Mouse (Mus musculus) granulocyte monocyte progenitor cell, adult 5-6 weeks (primary cell): ENCODE data around the gene Arl16. TPM values are rescaled to one million over a fixed set of nuclear protein-coding genes. Genes with fewer than 3 reads are reported as not detected.
A peak's percentile ranks its signal among the peaks of the same experiment; 100 is the strongest.

Experiments used
- ATAC-seq: replicated peaks from 2 replicates; pipeline ENCODE4 v1.8.0; 2016; ENCODE audit warnings: mild to moderate bottlenecking, moderate TSS enrichment, inconsistent platforms; ENCODE audit not compliant: poor library complexity, severe bottlenecking
- total RNA-seq, 2 experiments: library from RNA; stranded (forward) in 1 of 2; stranded (reverse) in 1 of 2; fragments of 200-712, 200-1000 nt in 1 of 2; fragments of >200 nt in 1 of 2; fragmentation: Nextera tagmentation in 1 of 2; gene quantifications; 2 replicates each; pipeline ENCODE4 v1.2.3; 2014 to 2017

Arl16 gene
- total RNA-seq, 2 experiments from 2014 or later: 15.1 to 19.2 TPM

DNA sequence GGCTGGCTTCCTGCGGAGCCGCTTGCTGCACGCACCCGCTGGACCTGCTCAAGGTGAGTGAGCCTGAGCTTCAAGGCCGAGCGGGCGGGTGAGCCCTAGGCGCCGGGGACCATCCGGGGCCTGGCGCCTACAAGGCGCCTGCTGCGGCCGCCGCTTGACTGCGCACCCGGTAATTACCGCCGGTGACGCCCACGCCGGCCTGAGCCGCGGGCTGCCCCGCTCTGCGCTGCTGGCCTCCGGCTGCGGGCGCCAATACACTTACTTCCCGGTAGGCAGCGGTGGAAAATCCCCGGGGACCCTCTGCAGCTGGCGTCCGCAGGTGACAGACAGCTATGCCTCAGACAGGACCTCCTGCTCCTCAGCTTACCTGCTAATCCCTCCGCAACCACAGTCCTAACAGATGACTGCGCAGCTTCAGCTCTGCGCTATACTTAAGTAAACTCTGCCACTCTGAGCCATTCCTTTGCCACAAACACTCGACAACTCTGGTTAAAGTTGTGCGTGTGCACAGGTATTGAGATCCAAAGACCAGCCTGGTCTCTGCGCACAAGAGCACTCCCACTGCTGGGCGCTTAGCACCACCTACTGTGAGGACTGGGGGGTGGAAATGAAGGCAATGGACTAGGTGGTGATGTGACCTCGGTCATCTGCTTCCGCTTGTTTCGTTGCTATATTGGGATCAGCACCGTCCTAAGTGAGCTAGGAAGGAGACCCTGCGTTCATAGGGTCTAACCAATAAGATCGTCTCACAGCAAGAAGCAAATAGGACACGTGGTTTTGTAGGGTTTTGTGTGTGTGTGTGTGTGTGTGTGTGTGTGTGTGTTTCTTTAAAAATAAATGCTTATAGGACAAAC lies 24.8 kb upstream of the Arl16 start:
- ATAC-seq: peak; percentile 58

DNA sequence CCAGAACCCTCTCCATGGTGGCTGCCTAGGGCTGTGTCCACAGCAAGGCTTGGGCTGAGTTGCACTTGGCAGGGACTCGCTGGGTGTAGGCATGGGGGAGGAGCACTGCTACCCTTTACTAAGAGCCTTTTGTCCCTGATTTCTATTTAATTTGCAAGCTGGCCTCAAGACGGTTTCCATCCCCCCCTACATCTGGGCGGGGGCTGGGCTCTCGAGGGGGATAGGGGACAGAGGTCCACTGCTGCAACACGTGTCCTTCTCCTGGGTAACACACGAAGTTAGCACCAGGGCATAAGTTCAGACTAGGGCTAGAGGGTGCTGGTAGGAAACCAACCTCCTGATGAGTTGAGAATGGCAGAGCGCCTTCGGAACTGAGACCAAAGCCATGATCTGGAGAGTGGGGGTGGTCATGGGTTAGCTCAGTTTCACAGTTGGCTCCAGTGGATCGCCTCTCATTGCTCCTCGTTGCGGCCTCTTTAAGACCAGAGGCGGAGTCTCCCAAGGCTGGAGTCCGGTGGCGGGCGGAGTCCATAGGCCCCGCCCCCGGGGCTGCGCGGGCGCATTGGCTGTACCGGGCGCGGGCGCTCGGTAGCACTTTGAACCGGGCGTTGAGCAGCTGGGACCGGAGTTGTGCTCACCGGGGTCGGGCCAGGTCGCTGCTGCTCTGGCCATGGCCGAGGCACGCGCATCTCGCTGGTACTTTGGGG lies 24.1 kb upstream of the Arl16 start, which contains the start of gene Slc25a10:
Gene Slc25a10, plus strand, starts transcription at position 524 of the 707 bp plus-strand sequence.
- ATAC-seq: peak; percentile 71

DNA sequence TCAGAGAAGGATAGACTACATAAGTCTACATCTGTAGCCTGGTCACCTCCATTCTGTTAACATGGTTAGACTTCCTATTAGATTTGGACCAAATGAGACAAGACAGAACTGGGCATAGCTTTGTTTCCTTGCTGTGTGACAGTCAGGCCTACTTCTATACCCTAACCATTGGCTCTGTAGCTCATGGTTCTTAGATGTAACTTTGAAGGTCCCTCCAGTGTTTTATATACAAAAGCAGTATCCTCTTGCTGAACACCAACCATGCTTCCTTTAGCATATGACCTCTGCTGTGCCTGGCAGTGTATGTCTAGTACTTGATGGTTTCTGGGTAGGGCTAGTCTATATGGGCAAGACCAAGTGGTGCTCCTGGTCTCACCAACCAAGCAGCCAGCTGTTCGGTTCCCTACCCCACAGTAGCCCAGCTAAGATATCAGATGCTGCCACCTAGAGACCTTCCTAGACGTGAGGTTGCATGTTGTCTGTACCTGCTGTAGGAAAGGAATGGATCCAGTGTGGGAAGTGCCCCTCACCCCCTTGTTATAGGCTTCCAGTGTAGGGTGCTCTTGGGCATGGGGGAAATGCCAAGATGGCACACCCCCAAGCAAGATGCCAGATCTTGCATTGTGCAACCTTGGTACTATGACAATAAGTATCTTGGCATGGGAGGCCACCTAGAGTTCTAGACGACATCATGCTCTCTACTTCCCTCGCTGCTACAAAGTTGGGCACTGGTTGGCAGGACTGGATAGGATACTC lies 23.1 kb upstream of the Arl16 start:
- ATAC-seq: no peak

GRCm38 (mm10) chr11:120489054-120489761 lies 21.8 kb upstream of the Arl16 start:
- peak; percentile 39 for ATAC-seq

GRCm38 (mm10) chr11:120488516-120488915 lies 21.1 kb upstream of the Arl16 start:
- no peak for ATAC-seq

GRCm38 (mm10) chr11:120485251-120485650 lies 17.8 kb upstream of the Arl16 start:
- ATAC-seq: no peak

DNA sequence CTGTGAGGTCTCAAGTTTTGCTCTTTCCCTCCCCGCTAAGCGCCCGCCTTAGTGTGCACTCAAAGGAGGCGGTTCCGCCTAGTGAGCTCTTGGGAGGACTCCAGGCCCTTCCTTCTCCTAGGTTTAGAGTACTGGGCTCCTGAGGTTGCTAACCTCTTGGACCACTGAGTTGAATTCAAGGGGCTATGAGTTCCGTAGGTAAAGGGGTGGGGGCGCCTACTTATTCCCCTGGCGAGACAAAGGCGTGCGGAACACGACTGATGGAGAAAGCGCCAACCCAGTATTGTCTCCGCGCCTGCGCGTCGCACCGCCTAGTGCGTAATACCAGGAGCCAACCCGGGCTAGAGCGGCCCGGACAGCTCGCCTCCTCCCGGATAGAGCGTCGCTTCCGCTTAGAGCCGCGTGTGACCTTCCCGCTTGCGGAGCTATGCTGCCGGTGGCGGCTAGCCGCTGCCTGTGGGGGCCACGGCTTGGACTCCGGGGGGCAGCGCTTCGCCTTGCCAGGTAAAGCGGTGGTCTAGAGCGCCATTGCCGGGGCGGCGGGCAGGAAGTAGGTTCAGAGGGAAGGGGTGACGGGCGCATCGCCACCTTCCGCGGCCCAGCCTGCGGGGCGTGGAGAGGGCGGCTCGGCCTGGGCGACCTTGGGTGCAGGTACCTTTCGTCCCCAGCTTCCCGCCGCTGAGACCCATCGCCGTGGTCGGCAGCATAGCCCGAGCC lies 17.0 kb upstream of the Arl16 start, which contains the start of gene Mrpl12:
Gene Mrpl12, plus strand, starts transcription at position 349 of the 717 bp plus-strand sequence.
- peak; percentile 85 for ATAC-seq

DNA sequence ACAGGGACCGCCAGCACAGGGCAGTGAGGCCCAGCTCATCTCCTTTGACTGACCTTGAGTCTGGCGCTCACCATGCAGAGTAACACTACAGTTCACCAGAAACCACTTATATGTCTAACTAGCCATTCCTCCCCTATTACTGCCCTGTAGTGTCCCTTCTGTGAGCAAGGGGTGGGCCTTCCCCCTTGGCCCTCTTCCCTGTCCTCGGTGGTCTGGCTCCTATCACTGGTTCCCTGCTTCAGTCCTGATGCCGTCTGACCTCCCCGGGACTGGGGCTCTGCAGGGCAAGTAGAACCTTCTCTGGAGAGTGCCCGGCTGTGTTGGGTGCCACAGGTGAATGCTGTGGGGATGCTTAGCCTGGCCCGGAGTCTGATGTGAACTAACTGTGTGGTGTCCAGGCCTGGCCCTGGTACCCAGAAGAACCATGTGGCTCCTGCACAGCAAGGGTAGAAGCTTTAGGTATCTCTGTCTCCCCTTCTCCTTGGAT lies 16.1 kb upstream of the Arl16 start:
- no peak for ATAC-seq

GRCm38 (mm10) chr11:120472052-120472451 lies 4.6 kb upstream of the Arl16 start:
- no peak for ATAC-seq

- ATAC-seq: no peak; the same call in 1 of the 2 replicates
Measured at GRCm38 (mm10) chr11:120467736-120468092, 307 bp upstream of the Arl16 start.

DNA sequence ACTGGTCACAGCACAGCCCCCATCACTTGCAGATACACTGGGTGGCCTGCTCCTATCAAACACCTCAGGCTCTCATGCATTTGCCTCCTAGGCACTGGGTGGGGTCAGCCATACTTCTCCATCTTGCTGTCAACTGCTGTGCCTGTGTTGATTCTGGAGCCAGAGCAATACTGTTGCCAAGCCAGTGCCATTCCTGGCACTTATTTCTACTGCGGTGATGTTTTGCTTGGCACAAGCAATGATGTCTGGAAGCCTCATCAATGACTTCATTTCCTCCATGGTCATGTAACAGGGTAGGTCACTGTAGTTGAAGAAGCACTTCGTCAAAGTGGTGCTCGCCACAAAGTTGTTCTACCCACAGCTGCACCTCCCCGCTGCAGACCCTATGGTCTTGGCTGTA lies 1.9 kb downstream of the Arl16 start:
- no peak for ATAC-seq

- ATAC-seq: no peak
Measured at GRCm38 (mm10) chr11:120464365-120464764, 3.0 kb downstream of the Arl16 start.

DNA sequence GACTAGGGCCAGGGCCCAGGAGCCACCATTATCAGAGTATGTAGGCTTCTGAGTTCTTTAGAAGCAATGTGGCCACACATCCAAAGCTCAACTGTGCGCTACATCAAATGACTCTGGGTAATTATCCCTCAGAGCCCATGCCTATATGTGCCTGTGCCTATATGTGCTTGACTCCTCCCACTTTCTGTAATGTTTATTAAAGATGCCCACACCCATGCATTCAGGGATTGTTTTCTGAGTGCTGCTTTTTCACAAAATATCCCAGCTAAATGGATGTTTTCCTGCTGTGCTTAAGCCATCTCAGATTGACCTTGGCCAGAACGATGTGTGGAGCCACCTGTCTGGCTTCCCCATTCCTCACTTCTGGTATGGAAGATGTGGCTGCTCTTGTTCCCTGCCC lies 3.9 kb downstream of the Arl16 start:
- no peak for ATAC-seq

GRCm38 (mm10) chr11:120458847-120459597 lies 8.4 kb downstream of the Arl16 start:
- ATAC-seq: no peak; the same call in 1 of the 2 replicates

DNA sequence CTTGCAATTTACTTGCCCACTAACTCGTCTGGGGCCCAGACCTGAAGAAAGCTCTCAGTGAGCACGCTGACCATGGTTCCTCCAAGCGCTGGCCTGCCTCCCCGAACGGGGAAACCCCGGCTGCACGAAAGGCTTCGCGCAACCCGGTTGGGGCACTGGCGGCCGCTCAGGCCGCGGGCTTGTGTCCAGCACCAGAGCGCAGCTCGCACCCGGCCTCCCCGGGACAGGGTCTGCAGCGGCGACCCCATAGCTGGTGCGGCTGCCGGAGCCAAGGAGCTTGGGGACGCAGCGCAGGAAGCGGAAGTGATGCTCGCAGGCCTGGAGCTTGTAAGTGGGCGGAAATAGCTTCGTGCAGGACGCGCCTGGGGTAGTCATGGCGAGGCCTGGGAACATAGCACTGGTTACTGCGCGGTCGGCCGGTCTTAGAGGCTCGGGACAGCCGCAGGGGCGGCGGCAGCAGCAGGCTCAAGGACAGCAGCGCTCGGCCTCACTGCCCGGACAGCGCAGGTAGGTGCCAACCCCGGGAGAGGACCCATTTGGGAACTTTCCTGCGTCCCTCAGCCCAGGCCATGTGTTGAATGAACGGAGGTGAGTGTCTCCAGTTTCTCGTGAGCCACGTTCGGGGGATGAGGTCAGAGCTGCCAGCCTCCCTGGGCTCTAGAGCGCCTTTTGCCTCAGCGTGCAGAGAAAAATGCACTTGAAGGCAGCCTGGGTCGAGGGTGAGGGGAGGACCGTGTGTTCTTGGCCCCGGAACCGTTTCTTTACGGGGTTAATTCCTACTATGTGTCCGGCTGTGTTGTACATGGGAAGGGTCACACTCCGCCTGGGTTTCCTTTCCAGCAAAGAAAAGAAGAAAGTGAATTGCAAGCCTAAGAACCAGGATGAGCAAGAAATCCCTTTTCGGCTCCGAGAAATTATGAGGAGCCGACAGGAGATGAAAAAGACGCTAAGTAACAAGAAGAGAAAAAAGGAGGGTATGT lies 9.3 kb downstream of the Arl16 start, which contains the start of the genes Oxld1 and Ccdc137:
Gene Oxld1, minus strand, starts transcription at position 297 of the 980 bp plus-strand sequence.
Gene Ccdc137, plus strand, starts transcription at position 344 of the 980 bp plus-strand sequence.
- ATAC-seq: peak; percentile 89

- ATAC-seq: peak; percentile 17
Measured at GRCm38 (mm10) chr11:120457370-120457769, 10.0 kb downstream of the Arl16 start.

GRCm38 (mm10) chr11:120455413-120455812 lies 12.0 kb downstream of the Arl16 start:
- no peak for ATAC-seq
